Mouse (Mus musculus) ES-E14 (cell line): ENCODE data around the gene Sfta2. TPM values are rescaled to one million over a fixed set of nuclear protein-coding genes. Genes with fewer than 3 reads are reported as not detected.

ENCODE experiments used
- DNase-seq: peaks from one replicate; pipeline ENCODE4 v3.0.0-alpha.2; 2013; ENCODE audit warnings: low read depth, low spot score
- H3K27ac ChIP-seq: 2 replicates; pipeline ENCODE4 v1.5.1; 2012; ENCODE audit warnings: low read depth, mild to moderate bottlenecking, low read length, moderate library complexity, mixed read lengths; ENCODE audit not compliant: poor library complexity, insufficient read depth, severe bottlenecking
- H3K36me3 ChIP-seq: 2 replicates; pipeline ENCODE4 v1.6.1; 2012; ENCODE audit warnings: mild to moderate bottlenecking, low read length, moderate library complexity, mixed read lengths; ENCODE audit not compliant: control insufficient read depth, poor library complexity, insufficient read depth, severe bottlenecking
- H3K4me1 ChIP-seq, 2 experiments: fragments of 150-350 bp in 1 of 2; sonication (generic) in 1 of 2; 2 replicates each; pipeline ENCODE4 v1.6.1; 2012; ENCODE audit warnings: low read length in 2 of 2, mild to moderate bottlenecking in 1 of 2, mixed read lengths in 1 of 2; ENCODE audit not compliant: control insufficient read depth in 2 of 2, insufficient read depth in 2 of 2, poor library complexity in 1 of 2
- H3K4me3 ChIP-seq, 2 experiments: fragments of 150-350 bp in 1 of 2; sonication (generic) in 1 of 2; 2 replicates each; pipeline ENCODE4 v1.5.1; 2012; ENCODE audit warnings: low read length in 2 of 2, low read depth in 1 of 2, mild to moderate bottlenecking in 1 of 2, mixed read lengths in 1 of 2; ENCODE audit not compliant: insufficient read depth in 1 of 2, poor library complexity in 1 of 2, severe bottlenecking in 1 of 2
- H3K9ac ChIP-seq: 2 replicates; pipeline ENCODE4 v1.6.1; 2012; ENCODE audit warnings: low read depth, mild to moderate bottlenecking, low read length, mixed read lengths; ENCODE audit not compliant: poor library complexity, insufficient read depth, severe bottlenecking
- H3K9me3 ChIP-seq: fragments of 150-350 bp; sonication (generic); 2 replicates; pipeline ENCODE4 v1.6.1; 2012; ENCODE audit warnings: low read depth, mild to moderate bottlenecking, low read length; ENCODE audit not compliant: control insufficient read depth, insufficient read depth
- CHD2 ChIP-seq: IDR thresholded peaks from 2 replicates; pipeline ENCODE4 v1.6.1; 2014; ENCODE audit warnings: mild to moderate bottlenecking, low read depth, low read length, inconsistent platforms
- HCFC1 ChIP-seq: IDR thresholded peaks from 2 replicates; pipeline ENCODE4 v1.6.1; 2012; ENCODE audit warnings: low read length, inconsistent platforms, borderline replicate concordance; ENCODE audit not compliant: insufficient read depth
- MAFK ChIP-seq: IDR thresholded peaks from 2 replicates; pipeline ENCODE4 v1.6.1; 2014; ENCODE audit warnings: mild to moderate bottlenecking, low read depth, low read length, inconsistent platforms; ENCODE audit not compliant: insufficient read depth
- ZC3H11A ChIP-seq: IDR thresholded peaks from 2 replicates; pipeline ENCODE4 v1.6.1; 2012; ENCODE audit warnings: low read depth, mild to moderate bottlenecking, inconsistent platforms, low read length, borderline replicate concordance
- ZNF384 ChIP-seq: IDR thresholded peaks from 2 replicates; pipeline ENCODE4 v1.6.1; 2012; ENCODE audit warnings: low read depth, low read length, inconsistent platforms
- in situ Hi-C, 2 experiments: fragments of 600-800 bp; cut with MboI; formaldehyde crosslinking; loops; one replicate each; pipeline ENCODE4 v1.15.1; 2025; ENCODE audit warnings: low sequenced_read_pairs in 2 of 2, inconsistent platforms in 1 of 2; ENCODE audit not compliant: unreplicated experiment in 2 of 2
- total RNA-seq: library from RNA; depleted of rRNA; stranded (reverse); fragments of 300-350 nt; gene quantifications from 2 replicates; pipeline ENCODE4 v1.2.3, GENCODE M21; 2012

The Sfta2 gene
- total RNA-seq, 1 experiment, result not detected

DNA sequence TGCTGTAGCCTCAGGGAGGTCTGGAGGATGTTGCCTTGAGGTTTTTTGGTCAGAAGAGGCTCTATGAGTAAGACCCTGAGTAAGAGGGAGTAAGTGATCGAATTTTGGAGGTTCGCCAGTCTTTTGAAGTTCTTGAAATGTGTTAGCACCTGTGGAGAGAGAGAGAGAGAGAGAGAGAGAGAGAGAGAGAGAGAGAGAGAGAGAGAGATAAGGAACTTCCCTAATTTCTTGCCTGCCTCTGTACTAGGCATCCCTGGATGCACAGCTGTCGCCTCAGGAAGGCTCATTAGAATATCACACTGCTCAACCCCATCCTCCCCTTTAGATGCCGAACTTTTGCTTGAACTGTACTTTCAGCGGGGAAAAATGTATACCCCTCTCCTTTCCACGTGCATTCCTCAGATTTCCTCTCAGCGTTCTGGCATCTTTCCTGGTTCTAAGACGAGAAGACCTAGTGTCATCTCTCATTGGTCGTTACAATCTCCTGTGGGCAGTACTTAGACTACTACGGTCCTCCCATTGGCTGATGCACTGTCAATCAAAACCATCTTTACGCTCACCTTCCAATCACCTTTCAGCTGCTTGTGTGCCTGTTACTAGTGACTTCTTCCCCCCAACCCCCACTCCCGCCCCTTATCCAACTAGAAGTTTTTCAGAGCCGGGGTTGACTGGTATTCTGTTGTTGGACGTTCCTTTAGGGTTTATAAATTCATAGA, 37.3 kb downstream of the Sfta2 start:
- no peaks in the 10 kb centered on the region for H3K9me3 ChIP-seq
- no peak overlapping the region for H3K27ac ChIP-seq
- peaks cover 0 to 3% of the 10 kb centered on the region in 2 experiments; a peak in 2 of 4 replicates for H3K4me1 ChIP-seq
- DNase-seq, result peak; percentile 82
- no peaks in the 10 kb centered on the region for H3K36me3 ChIP-seq
- TF ChIP-seq ZNF384, result no peak
- TF ChIP-seq HCFC1, result no peak
- no peak for TF ChIP-seq ZC3H11A
- peak; percentile 97 for TF ChIP-seq CHD2
- TF ChIP-seq MAFK, result no peak
- in situ Hi-C loops, result no loop called here
- H3K9ac ChIP-seq, result no peak overlapping the region
- H3K4me3 ChIP-seq, result no peak overlapping the region

DNA sequence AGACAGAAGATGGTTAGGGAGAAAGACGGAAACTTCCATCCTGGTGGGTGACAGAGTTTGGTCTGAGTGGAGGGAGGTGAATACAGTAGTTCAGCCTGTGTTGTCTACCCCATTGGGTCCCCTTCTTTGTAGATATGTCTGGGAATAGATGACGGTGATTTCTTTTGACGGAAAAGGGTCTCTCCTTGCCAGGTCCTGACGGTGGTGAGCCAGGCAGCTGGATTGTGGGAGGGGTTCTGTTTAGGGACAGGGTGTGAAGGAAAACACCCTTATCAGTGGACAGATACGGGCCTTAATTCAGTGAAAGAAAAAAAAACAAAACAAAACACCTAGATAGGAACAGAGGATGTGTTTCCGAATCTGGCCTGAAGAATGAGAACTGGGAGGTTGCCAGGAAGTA, 38.0 kb downstream of the Sfta2 start:
- Histone ChIP-seq H3K9me3 (no peaks in the 10 kb centered on the region), H3K4me1 (peaks cover 0 to 3% of the 10 kb centered on the region in 2 experiments; a peak in 2 of 4 replicates), H3K27ac (no peak overlapping the region), H3K9ac (no peak overlapping the region), H3K36me3 (no peaks in the 10 kb centered on the region), H3K4me3 (no peak overlapping the region)
- no peak for DNase-seq
- in situ Hi-C loops, result no loop called here
- no peak for TF ChIP-seq HCFC1
- no peak for TF ChIP-seq MAFK
- TF ChIP-seq ZC3H11A, result no peak

GRCm38 (mm10) chr17:35643609-35644236, 42.4 kb downstream of the Sfta2 start, which contains the start of gene Mucl3:
Gene Mucl3, minus strand, starts transcription at chr17:35643695.
- H3K9ac ChIP-seq, result no peak within 1 kb of the TSS
- H3K36me3 ChIP-seq, result no peaks in the 10 kb centered on the region
- H3K9me3 ChIP-seq, result no peaks in the 10 kb centered on the region
- H3K4me3 ChIP-seq, result no peak within 1 kb of the TSS
- TF ChIP-seq CHD2 (no peak), MAFK (no peak), ZNF384 (no peak), HCFC1 (no peak), ZC3H11A (no peak)
- H3K4me1 ChIP-seq, result no peaks in the 10 kb centered on the region; a peak in 2 of 4 replicates
- no peak within 1 kb of the TSS for H3K27ac ChIP-seq
- in situ Hi-C loops, result no loop called here
- no peak for DNase-seq

GRCm38 (mm10) chr17:35649429-35649828, 48.1 kb downstream of the Sfta2 start:
- H3K4me3 ChIP-seq, result no peak overlapping the region
- H3K27ac ChIP-seq, result no peak overlapping the region
- peaks cover 0 to 14% of the 10 kb centered on the region in 2 experiments; a peak in 2 of 4 replicates for H3K4me1 ChIP-seq
- no peak overlapping the region for H3K9ac ChIP-seq
- H3K9me3 ChIP-seq, result no peaks in the 10 kb centered on the region
- TF ChIP-seq HCFC1 (no peak), CHD2 (no peak), ZNF384 (no peak), MAFK (no peak), ZC3H11A (no peak)
- in situ Hi-C loops, result no loop called here
- no peak for DNase-seq
- H3K36me3 ChIP-seq, result no peaks in the 10 kb centered on the region
